Mouse (Mus musculus): ENCODE results near the gene Gse1.

DNA sequence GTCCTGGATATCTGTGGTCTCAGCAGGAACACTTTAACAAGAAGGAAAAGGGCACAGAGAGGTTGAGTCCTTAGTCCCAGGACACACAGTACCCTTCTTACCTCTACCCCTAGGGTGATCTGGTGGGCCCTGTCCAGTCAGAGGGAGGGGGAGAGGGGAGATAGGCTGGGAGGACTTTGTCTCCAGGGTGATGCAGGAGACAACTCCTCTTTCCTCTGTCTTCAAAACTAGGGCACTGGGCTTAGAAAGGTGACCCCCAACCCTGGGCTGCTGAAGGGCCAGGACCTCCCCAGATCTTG is 729 bp upstream of the Gse1 start:
- TF ChIP-seq CTCF (IDR thresholded peaks at IDR 0.05; ENCODE audit: borderline replicate concordance, extremely low read depth, insufficient read depth, insufficient read length): no peak
- TF ChIP-seq POLR2A (IDR thresholded peaks at IDR 0.05; ENCODE audit: borderline replicate concordance, extremely low read depth, insufficient read depth, insufficient read length, poor library complexity, severe bottlenecking): no peak

Data from brain, embryonic 14.5 days (tissue).